Mouse (Mus musculus): ENCODE measurements around the gene Myd88. TPM values are rescaled to one million over a fixed set of nuclear protein-coding genes. Genes with fewer than 3 reads are reported as not detected.
A peak's percentile ranks its signal among the peaks of the same experiment; 100 is the strongest.

Gene Myd88
- total and polyA plus RNA-seq, 2 experiments: 4.8 to 11.3 TPM

GRCm38 (mm10) chr9:119361416-119361815 lies 20.2 kb upstream of the Myd88 start:
- H3K79me2 ChIP-seq (ENCODE audit: control insufficient read depth, insufficient read depth, low read length): peaks cover 16% of the 10 kb centered on the region; the same call in 1 of the 2 replicates
- H3K27ac ChIP-seq (replicated peaks; ENCODE audit: insufficient read depth, low read depth, low read length): no peak overlapping the region
- H3K27me3 ChIP-seq (ENCODE audit: control insufficient read depth, insufficient read depth, low read length): no peaks in the 10 kb centered on the region
- no peak overlapping the region for H3K4me3 ChIP-seq (ENCODE audit: insufficient read depth, low read depth, low read length)
- H3K9ac ChIP-seq (ENCODE audit: low read depth, low read length): no peak overlapping the region
- DNase-seq (ENCODE audit: extremely low read depth, low read depth, low spot score): no peak
- peaks cover 53% of the 10 kb centered on the region for H3K36me3 ChIP-seq (ENCODE audit: control insufficient read depth, insufficient read depth, low read length)
- H3K4me1 ChIP-seq (ENCODE audit: control insufficient read depth, insufficient read depth, low read length): no peaks in the 10 kb centered on the region
- TF ChIP-seq CTCF (IDR thresholded peaks at IDR 0.05; ENCODE audit: low read depth, low read length): no peak
- no peak for TF ChIP-seq POLR2A (IDR thresholded peaks at IDR 0.05; ENCODE audit: extremely low read depth, insufficient read depth, low read length)
- WGBS: 90% methylated on average over 5 of the region's 5 CpGs

GRCm38 (mm10) chr9:119358058-119358429 lies 16.8 kb upstream of the Myd88 start:
- Histone ChIP-seq H3K27me3 (ENCODE audit: control insufficient read depth, insufficient read depth, low read length) (no peaks in the 10 kb centered on the region), H3K9ac (ENCODE audit: low read depth, low read length) (peak overlapping the region; percentile 92), H3K36me3 (ENCODE audit: control insufficient read depth, insufficient read depth, low read length) (peaks cover 34% of the 10 kb centered on the region), H3K4me3 (ENCODE audit: insufficient read depth, low read depth, low read length) (peak overlapping the region; percentile 68), H3K79me2 (ENCODE audit: control insufficient read depth, insufficient read depth, low read length) (peaks cover 16% of the 10 kb centered on the region; the same call in 1 of the 2 replicates), H3K27ac (replicated peaks; ENCODE audit: insufficient read depth, low read depth, low read length) (peak overlapping the region; percentile 80), H3K4me1 (ENCODE audit: control insufficient read depth, insufficient read depth, low read length) (no peaks in the 10 kb centered on the region)
- peak; percentile 94 for DNase-seq (ENCODE audit: extremely low read depth, low read depth, low spot score)
- no peak for TF ChIP-seq POLR2A (IDR thresholded peaks at IDR 0.05; ENCODE audit: extremely low read depth, insufficient read depth, low read length)
- no peak for TF ChIP-seq CTCF (IDR thresholded peaks at IDR 0.05; ENCODE audit: low read depth, low read length)
- 10% methylated on average over 9 of the region's 9 CpGs for WGBS

- Histone ChIP-seq H3K36me3 (ENCODE audit: control insufficient read depth, insufficient read depth, low read length) (peaks cover 29% of the 10 kb centered on the region; the same call in 1 of the 2 replicates), H3K9ac (ENCODE audit: low read depth, low read length) (peak within 1 kb of the TSS; percentile 92), H3K27ac (replicated peaks; ENCODE audit: insufficient read depth, low read depth, low read length) (peak within 1 kb of the TSS; percentile 80), H3K4me3 (ENCODE audit: insufficient read depth, low read depth, low read length) (peak within 1 kb of the TSS; percentile 68), H3K27me3 (ENCODE audit: control insufficient read depth, insufficient read depth, low read length) (no peaks in the 10 kb centered on the region), H3K79me2 (ENCODE audit: control insufficient read depth, insufficient read depth, low read length) (peaks cover 16% of the 10 kb centered on the region; the same call in 1 of the 2 replicates), H3K4me1 (ENCODE audit: control insufficient read depth, insufficient read depth, low read length) (no peaks in the 10 kb centered on the region)
- DNase-seq (ENCODE audit: extremely low read depth, low read depth, low spot score): peak; percentile 72
- TF ChIP-seq POLR2A (IDR thresholded peaks at IDR 0.05; ENCODE audit: extremely low read depth, insufficient read depth, low read length) (peak; percentile 93), CTCF (IDR thresholded peaks at IDR 0.05; ENCODE audit: low read depth, low read length) (peak; percentile 90)
- WGBS: 2% methylated on average over 65 of the region's 65 CpGs
These were observed 16.3 kb upstream of the Myd88 start, which contains the start of gene Xylb for GRCm38 (mm10) chr9:119357331-119358057. Xylb (plus strand) TSS chr9:119357381.

- H3K27me3 ChIP-seq (ENCODE audit: control insufficient read depth, insufficient read depth, low read length): no peaks in the 10 kb centered on the region
- H3K4me3 ChIP-seq (ENCODE audit: insufficient read depth, low read depth, low read length): no peak overlapping the region
- no peak overlapping the region for H3K9ac ChIP-seq (ENCODE audit: low read depth, low read length)
- peaks cover 15% of the 10 kb centered on the region; the same call in 1 of the 2 replicates for H3K79me2 ChIP-seq (ENCODE audit: control insufficient read depth, insufficient read depth, low read length)
- DNase-seq (ENCODE audit: extremely low read depth, low read depth, low spot score): no peak
- no peak overlapping the region for H3K27ac ChIP-seq (replicated peaks; ENCODE audit: insufficient read depth, low read depth, low read length)
- TF ChIP-seq CTCF (IDR thresholded peaks at IDR 0.05; ENCODE audit: low read depth, low read length) (no peak), POLR2A (IDR thresholded peaks at IDR 0.05; ENCODE audit: extremely low read depth, insufficient read depth, low read length) (no peak)
- H3K4me1 ChIP-seq (ENCODE audit: control insufficient read depth, insufficient read depth, low read length): no peaks in the 10 kb centered on the region
- H3K36me3 ChIP-seq (ENCODE audit: control insufficient read depth, insufficient read depth, low read length): peaks cover 16% of the 10 kb centered on the region; the same call in 1 of the 2 replicates
- 78% methylated on average over 6 of the region's 6 CpGs for WGBS
These were observed 14.7 kb upstream of the Myd88 start for GRCm38 (mm10) chr9:119355943-119356342.

GRCm38 (mm10) chr9:119353926-119354325 lies 12.7 kb upstream of the Myd88 start:
- WGBS: 28% methylated on average over 6 of the region's 6 CpGs
- H3K36me3 ChIP-seq (ENCODE audit: control insufficient read depth, insufficient read depth, low read length): peaks cover 5% of the 10 kb centered on the region; the same call in 1 of the 2 replicates
- no peak overlapping the region for H3K4me3 ChIP-seq (ENCODE audit: insufficient read depth, low read depth, low read length)
- peak; percentile 58 for DNase-seq (ENCODE audit: extremely low read depth, low read depth, low spot score)
- TF ChIP-seq POLR2A (IDR thresholded peaks at IDR 0.05; ENCODE audit: extremely low read depth, insufficient read depth, low read length) (no peak), CTCF (IDR thresholded peaks at IDR 0.05; ENCODE audit: low read depth, low read length) (no peak)
- no peaks in the 10 kb centered on the region for H3K27me3 ChIP-seq (ENCODE audit: control insufficient read depth, insufficient read depth, low read length)
- H3K9ac ChIP-seq (ENCODE audit: low read depth, low read length): no peak overlapping the region
- H3K79me2 ChIP-seq (ENCODE audit: control insufficient read depth, insufficient read depth, low read length): peaks cover 3% of the 10 kb centered on the region; the same call in 1 of the 2 replicates
- H3K4me1 ChIP-seq (ENCODE audit: control insufficient read depth, insufficient read depth, low read length): peaks cover 3% of the 10 kb centered on the region
- no peak overlapping the region for H3K27ac ChIP-seq (replicated peaks; ENCODE audit: insufficient read depth, low read depth, low read length)

- peak; percentile 54 for DNase-seq (ENCODE audit: extremely low read depth, low read depth, low spot score)
- WGBS: 14% methylated on average over 4 of the region's 4 CpGs
- H3K27me3 ChIP-seq (ENCODE audit: control insufficient read depth, insufficient read depth, low read length): no peaks in the 10 kb centered on the region
- no peak overlapping the region for H3K9ac ChIP-seq (ENCODE audit: low read depth, low read length)
- peaks cover 3% of the 10 kb centered on the region for H3K4me1 ChIP-seq (ENCODE audit: control insufficient read depth, insufficient read depth, low read length)
- H3K27ac ChIP-seq (replicated peaks; ENCODE audit: insufficient read depth, low read depth, low read length): no peak overlapping the region
- H3K79me2 ChIP-seq (ENCODE audit: control insufficient read depth, insufficient read depth, low read length): no peaks in the 10 kb centered on the region
- peaks cover 17% of the 10 kb centered on the region; the same call in 1 of the 2 replicates for H3K36me3 ChIP-seq (ENCODE audit: control insufficient read depth, insufficient read depth, low read length)
- TF ChIP-seq CTCF (IDR thresholded peaks at IDR 0.05; ENCODE audit: low read depth, low read length) (peak; percentile 95), POLR2A (IDR thresholded peaks at IDR 0.05; ENCODE audit: extremely low read depth, insufficient read depth, low read length) (no peak)
- H3K4me3 ChIP-seq (ENCODE audit: insufficient read depth, low read depth, low read length): no peak overlapping the region
These were observed 10.8 kb upstream of the Myd88 start for GRCm38 (mm10) chr9:119352060-119352459.
